Mouse (Mus musculus): ENCODE data around the gene Adam21. TPM values are rescaled to one million over a fixed set of nuclear protein-coding genes. Genes with fewer than 3 reads are reported as not detected.
A peak's percentile ranks its signal among the peaks of the same experiment; 100 is the strongest.
"Not testable (repeated sequence)": the region's sequence is repeated elsewhere in the genome, so short reads cannot be mapped to it uniquely, and the experiment has no call there.

Gene Adam21
- under 1 TPM in 1 of 2 experiments, not detected in 1; 0.20 TPM for total RNA-seq (2021)
- long read RNA-seq, result 0 reads

DNA sequence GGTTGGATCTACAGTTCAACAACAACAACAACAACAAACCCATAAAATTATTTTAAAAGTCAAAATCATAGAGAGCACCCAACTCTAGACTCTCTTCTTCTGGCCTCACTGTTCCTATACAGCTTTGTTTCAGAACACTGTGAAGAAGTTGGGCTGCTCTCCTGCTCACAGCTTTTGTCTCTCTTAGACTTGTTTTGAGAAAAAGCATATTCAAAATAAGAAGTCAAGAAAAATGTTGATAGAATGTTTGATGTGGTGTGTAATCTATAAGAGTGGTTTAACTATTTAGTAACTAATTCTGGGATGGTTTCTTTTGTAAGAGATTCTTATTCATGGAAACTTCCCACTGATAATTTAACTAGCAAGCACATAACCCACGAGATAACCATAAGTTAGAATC, at the start of gene Adam21:
Gene Adam21, minus strand, starts transcription at position 101 of the 400 bp plus-strand sequence.
- DNase-seq (ENCODE audit: low spot score in 2 of 2), result no peak

DNA sequence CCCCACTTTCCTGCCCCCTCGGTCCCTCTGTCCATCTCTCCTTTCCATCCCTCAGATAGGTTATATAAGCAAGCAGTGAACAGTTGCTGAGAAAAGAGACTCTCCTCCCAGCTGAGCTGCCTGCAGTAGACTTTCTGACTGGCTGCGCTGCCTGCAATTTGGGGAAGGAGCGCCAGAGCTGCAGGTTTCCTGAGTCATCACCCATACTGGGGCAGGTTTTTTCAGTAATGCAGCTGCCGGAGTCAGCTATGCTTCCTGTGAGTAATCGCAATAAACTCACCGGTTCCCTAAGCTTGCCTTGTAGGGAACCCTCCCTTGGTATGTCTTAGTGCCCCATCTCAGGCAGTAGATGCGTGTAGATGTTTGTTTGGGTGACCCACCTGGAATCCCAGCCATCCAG, 48.7 kb upstream of the Adam21 start:
- DNase-seq (ENCODE audit: low spot score in 2 of 2), result peak in 1 of 2 experiments; percentile 26

DNA sequence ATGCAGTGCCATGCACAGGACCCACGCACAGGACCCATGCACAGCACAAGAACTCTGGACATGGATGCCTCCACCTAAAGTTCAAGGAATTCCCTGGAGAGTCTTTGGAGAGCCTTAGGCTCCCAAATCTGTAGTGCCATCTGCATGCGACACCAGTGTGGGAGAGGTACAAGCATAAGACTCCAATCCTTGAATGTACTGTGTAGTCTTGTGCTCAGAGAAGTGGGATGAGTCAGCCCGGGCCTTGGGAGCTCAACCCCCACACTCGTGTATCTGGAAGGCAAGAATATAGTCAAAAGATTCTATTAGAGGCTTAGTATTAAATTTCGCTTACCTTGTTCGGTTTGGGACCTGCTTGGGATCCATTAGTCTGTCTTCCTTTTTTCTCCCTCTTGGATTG, 47.5 kb upstream of the Adam21 start:
- DNase-seq (ENCODE audit: low spot score in 2 of 2), result peak in 1 of 2 experiments; percentile 23

DNA sequence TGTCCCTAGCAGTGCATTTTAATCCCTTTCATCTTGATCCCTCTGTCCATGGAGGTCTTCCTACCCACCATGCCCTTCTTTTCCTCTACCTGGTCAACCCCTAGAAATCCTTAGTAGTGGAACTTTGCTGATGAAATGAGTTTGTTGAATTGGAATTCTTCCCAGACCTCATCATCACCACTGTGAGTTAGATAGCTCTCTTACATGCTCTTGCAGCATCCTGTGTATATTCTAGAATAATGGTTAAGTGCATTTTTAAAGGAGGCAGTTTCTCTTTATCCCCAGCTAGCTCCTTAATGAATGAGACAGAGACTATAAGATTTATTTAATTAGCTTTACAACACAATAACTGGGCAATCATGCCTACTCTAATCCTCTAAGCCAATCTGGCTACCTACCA, 41.2 kb upstream of the Adam21 start:
- no peak for DNase-seq (ENCODE audit: low spot score in 2 of 2)

- DNase-seq (ENCODE audit: low spot score in 2 of 2), result no peak
Observed at GRCm38 (mm10) chr12:81604995-81605784, 36.9 kb upstream of the Adam21 start.

DNA sequence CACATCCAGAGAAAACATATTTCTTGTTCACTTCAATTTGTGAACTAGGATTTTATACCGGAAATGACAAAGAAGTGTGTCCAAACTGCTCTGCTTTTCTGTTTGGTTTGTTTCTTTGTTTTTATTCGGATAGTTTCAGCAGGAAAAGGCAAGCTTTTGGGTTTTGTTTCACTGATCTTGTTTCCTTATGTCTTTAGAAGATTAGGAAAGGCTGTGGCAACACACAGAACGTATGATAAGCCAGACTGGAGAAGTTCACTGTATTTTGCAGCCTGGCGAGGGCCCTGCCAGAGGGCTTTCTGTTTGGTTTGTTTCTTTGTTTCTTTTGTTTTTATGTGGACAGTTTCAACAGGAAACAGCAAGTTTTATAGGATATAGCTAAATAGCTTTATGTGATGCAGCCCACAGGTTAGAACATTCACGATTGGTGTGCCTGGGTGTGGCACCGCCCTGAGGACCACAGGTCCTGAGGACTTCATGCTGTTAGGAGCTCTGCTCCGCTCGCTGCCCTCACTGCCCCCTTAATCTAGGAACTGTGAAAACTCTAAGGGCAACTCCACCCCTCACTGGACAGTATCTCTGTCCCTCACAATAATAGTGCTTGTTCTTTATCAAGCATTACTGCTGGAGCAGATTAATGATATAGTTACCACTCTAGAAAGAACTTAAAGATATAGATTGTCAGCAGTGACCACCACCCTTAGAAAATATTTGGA, 28.4 kb upstream of the Adam21 start:
- no peak for DNase-seq (ENCODE audit: low spot score in 2 of 2)

- DNase-seq (ENCODE audit: low spot score in 2 of 2), result peak; percentile 88 to 92
Observed at GRCm38 (mm10) chr12:81594902-81595671, 26.8 kb upstream of the Adam21 start, which contains the start of gene Med6. TSS of gene Med6 (minus strand) at chr12:81595008.

- DNase-seq (ENCODE audit: low spot score in 2 of 2), result no peak
Observed at GRCm38 (mm10) chr12:81567931-81568330, 343 bp downstream of the Adam21 start.

DNA sequence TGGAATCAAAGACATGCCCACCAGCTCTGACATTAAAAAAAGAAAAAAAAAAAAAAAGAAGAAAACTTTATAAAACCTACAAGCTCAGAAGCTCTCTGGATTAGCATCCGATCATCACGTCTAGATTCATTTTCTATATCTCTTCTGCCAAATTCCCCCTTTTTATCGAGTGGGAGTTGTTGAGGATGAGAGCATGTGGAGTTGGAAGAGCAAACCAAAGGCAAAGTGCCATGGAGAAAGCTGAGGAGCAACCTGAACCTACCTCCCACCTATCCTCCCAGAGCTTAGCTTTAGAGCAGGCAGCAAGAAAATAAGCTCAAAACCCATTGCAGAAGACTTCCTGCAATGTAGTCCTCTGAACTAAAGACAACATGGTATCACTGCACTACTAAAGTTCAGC, 4.1 kb downstream of the Adam21 start:
- DNase-seq (ENCODE audit: low spot score in 2 of 2), result no peak

- DNase-seq (ENCODE audit: low spot score in 2 of 2), result no peak
Observed at GRCm38 (mm10) chr12:81549286-81549685, 19.0 kb downstream of the Adam21 start.

DNA sequence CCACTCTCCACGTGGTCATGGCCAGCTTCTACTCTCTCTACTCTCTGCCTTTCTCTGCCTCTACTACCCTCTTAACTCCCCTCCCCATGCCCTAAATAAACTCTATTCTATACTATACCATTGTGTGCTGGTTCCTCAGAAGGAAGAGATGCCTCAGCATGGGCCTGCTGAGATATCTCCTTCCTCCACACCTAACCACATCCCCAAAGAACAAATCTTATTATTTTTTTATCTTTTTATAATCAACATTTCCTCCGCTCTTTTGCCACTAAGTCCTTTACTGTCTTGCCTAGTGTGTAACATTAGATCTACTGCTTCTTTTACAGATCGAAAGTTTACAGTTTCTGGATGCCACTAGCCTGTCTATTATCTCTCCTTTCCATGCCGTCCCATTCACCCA, 21.1 kb downstream of the Adam21 start:
- no peak for DNase-seq (ENCODE audit: low spot score in 2 of 2)

GRCm38 (mm10) chr12:81533029-81533419, 35.2 kb downstream of the Adam21 start:
- DNase-seq (ENCODE audit: low spot score in 2 of 2), result no peak

- peak; percentile 81 to 89 for DNase-seq (ENCODE audit: low spot score in 2 of 2)
Observed at GRCm38 (mm10) chr12:81532316-81533028, 35.8 kb downstream of the Adam21 start, which contains the start of the genes Gm20498 and Synj2bp. TSS of gene Gm20498 (minus strand) at chr12:81532905. TSS of gene Synj2bp (minus strand) at chr12:81532911.

GRCm38 (mm10) chr12:81530587-81530986, 37.7 kb downstream of the Adam21 start:
- not testable (repeated sequence) for DNase-seq (ENCODE audit: low spot score in 2 of 2)

Other genes starting within 250 kb of the Adam21 start
- 10 to 100 TPM; 13.0 to 14.0 TPM for gene Slc8a3, start 235.3 kb downstream of the Adam21 start, total RNA-seq (2021)
- 1 to 10 TPM; 1.4 to 1.6 TPM for gene Gm4787, start 189.0 kb downstream of the Adam21 start, total RNA-seq (2021)
- 1 to 10 TPM; 1.5 to 2.7 TPM for gene Adam4, start 146.5 kb downstream of the Adam21 start, total RNA-seq (2021)
- gene Cox16, start 83.3 kb downstream of the Adam21 start, total RNA-seq (2021), result 10 to 100 TPM; 39.7 to 40.3 TPM
- 10 to 100 TPM; 35.1 to 41.0 TPM for gene Gm20498, start 35.6 kb downstream of the Adam21 start, total RNA-seq (2021)
- 10 to 100 TPM; 29.4 to 31.3 TPM for gene Synj2bp, start 35.6 kb downstream of the Adam21 start, total RNA-seq (2021)
- gene Med6, start 26.5 kb upstream of the Adam21 start, total RNA-seq (2021), result 10 to 100 TPM; 29.5 to 31.7 TPM
- 10 to 100 TPM; 38.8 to 44.5 TPM for gene Ttc9, start 62.8 kb upstream of the Adam21 start, total RNA-seq (2021)
- gene Map3k9, start 212.7 kb upstream of the Adam21 start, total RNA-seq (2021), result 10 to 100 TPM; 30.8 to 31.9 TPM